Mouse (Mus musculus): ENCODE results near the gene Bad.
"Not testable (repeated sequence)": the region's sequence is repeated elsewhere in the genome, so short reads cannot be mapped to it uniquely, and the experiment has no call there.

DNA sequence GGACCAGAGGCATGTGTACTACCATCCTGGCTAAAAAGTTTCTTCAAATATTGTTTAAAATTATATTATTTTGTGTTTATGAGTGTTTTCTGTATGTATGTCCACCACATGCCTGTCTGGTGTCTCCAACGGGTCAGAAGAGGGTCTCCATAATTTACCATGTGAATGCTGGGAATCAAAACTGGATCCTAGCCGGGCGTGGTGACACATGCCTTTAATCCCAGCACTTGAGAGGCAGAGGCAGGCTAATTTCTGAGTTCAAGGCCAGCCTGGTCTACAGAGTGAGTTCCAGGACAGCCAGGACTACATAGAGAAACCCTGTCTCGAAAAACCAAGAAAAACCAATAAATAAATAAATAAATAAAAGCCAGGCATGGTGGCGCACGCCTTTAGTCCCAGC, 49.5 kb downstream of the Bad start:
- not testable (repeated sequence) for TF ChIP-seq CTCF (IDR thresholded peaks at IDR 0.05; ENCODE audit: insufficient read depth, low read length); POLR2A (IDR thresholded peaks at IDR 0.05; ENCODE audit: borderline replicate concordance, extremely low read depth, low read depth, low read length)
